Mouse (Mus musculus) NIH3T3 (cell line): Measurements from ENCODE around the gene Pcbp1.
"Not testable (repeated sequence)": the region's sequence is repeated elsewhere in the genome, so short reads cannot be mapped to it uniquely, and the experiment has no call there.

Source experiments
- DNase-seq: peaks from one replicate; pipeline ENCODE4 v3.0.0-alpha.2; 2012; ENCODE audit warnings: low read depth

The Pcbp1 gene

DNA sequence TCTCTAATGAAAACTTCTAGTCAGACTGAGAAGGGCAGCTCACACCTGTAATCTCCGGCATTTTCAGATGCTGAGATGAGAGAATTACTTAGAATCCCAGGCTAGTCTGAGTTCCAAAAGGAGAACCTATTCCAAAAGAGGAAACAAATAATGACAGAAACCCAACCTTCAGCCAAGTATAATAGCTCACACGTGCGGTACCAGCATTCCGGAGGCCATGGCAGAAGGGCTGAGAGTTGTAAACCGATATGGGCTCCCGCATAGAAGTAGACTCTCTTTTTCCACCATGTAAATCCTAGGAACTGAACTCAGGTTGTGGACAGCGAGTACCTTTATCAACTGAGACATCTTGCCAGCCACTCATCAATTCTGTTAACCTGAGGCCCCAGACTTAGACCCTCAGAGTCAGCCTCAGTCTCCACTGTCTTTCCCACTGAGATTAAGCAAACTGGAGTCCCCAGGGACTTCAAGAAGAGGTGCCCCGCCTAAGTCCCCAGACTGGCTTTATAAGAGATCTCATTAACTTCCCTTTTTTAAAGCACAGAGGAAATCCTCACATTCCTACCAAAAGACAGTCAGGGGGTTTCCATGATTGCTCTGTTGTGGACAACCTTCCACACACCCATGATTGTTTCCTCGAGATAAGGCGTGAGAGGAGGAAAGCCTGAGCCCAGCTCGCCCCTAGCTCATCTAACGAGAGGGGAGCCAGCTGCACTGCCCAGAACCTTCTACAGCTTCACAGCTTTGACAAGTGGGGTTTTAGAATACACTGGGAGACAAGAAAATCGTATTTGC is 32.5 kb downstream of the Pcbp1 start:
- DNase-seq = peak; percentile 57

DNA sequence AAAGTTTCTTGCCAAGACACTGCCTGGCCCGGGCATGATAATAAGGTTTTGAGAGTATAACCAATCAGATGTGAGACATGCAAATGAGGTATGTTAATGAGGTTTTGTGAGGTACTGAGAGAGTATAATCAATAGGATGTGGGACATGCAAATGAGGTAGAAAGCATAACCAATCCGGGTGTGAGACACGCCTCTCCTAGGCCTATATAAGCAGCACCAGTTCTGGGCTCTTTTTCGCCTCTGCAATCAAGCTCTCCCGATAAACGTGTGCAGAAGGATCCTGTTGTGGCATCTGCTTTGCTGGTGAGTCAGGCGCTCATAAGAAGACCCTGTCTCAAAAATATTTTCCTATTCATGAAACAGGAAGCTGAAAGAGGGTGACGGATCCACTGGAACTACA is 35.7 kb downstream of the Pcbp1 start:
- DNase-seq = not testable (repeated sequence)

DNA sequence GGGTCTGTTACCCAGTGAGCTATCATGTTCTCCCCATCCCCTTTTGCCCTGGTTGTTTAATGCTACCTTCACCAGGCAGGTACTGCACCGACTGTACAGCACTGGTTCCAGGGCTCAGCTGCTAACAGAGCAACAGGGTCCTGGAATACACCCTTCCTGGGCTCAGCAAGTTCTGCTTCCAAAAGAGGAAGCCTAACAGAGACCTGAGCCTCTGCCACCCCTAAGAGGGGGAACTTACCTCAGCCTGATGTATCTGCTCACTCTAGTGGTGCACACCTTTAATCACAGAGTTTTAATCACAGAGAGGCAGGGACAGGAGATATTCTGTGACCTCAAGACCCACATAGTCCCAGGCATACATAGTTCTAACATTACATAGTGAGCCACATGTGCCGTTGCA is 36.2 kb downstream of the Pcbp1 start:
- no peak for DNase-seq

DNA sequence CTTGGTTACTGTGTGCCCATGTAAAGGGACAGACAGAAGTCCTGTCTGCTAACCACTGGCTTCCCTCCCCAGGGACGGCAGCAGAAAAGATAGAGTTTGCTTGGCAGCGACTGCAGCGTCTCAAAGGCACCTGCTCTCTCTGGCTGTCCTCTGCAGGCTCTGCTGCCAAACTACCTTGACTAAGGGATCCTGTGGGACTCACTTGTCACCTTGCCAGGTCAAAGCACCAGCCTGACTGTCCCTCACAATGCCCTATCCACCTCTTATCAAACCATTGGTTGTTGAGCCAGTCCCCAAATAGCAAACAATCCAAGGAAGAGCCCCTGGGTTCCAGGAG is 38.0 kb downstream of the Pcbp1 start:
- DNase-seq = no peak

DNA sequence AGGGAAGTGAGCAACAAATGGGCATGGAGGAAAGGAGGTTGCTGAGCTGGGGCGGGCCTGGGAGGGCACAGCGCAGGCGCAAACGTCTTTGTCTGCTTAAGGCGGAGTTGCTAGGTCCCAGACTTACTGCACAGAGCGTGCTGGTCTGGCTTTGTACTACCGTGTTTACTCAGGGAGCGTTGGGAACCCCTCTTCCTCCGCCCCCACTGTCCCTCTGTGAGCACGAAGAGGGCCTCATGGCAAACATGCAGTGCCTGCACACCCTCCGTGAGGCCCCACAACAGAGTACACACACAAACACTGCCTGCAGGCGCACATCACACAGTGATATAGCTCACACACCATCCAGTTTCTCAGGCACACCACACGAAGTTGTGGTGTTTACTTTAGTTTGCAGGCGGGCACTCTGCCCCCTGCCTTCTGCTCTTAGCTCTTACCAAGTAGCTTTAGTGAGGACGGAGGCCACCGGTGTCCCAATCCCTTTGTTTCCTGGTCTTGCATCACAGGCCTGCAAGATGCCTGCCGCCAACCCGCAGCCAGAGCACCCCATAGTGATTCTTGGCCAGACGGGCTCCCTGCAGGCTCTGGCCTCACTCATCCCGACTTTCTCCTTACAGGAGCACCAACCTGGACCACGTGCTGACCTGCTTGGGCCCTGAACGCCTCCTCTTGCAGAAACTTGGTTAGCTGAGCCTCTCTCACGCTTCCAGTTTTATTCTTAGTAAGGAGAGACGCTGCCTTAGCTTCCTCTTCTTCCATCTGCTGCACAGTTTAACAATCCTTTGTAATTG is 38.6 kb downstream of the Pcbp1 start:
- DNase-seq = peak; percentile 90

DNA sequence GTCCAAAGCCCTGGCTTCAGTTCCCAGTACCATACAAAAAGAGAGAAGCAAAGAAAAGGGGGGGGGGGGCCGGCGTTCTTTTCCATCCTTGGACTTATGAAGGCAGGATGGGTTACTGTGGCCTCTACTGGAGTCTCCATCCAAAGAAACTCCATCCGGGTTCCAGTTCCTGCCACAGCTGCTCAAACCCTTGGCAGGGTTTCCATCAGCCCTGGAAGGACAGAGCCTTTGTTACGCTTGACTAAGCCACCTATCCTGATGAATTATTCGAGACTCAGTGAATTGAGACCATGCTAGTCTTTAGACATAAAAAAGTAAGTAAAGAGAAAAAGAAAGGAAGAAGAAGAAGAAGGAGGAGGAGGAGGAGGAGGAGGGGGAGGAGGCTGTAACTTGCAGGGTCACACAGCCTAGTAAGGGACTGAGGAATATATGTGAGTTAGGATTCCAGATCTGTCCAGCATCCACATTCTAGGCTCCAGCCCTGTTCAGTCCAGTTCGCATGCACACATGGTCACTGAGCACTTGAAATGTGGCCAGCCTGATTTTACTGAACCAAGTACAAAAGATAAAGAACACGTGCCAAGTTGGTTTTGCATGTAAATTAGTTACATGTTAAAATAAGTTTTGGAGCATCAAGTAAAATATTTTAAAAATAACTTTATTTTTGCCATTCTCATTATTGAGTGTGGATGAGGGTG is 40.0 kb downstream of the Pcbp1 start:
- no peak for DNase-seq

DNA sequence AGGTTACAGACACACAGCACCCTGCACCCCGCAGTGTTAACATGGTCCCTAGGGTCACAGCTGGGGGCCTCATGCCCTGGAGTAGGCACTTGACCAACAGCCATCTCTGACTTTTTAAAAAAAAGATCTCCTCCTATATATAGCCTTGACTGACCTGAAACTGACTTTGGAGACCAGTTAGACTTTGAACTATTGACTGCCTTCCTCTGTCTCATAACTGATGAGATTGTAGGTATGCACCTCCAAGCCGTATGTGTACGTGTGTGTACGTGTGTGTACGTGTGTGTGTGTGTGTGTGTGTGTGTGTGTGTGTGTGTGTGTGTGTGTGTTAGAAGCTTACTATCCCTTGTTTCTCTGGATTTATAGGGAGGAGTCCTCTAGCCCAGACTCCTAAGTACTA is 44.2 kb downstream of the Pcbp1 start:
- DNase-seq = no peak

DNA sequence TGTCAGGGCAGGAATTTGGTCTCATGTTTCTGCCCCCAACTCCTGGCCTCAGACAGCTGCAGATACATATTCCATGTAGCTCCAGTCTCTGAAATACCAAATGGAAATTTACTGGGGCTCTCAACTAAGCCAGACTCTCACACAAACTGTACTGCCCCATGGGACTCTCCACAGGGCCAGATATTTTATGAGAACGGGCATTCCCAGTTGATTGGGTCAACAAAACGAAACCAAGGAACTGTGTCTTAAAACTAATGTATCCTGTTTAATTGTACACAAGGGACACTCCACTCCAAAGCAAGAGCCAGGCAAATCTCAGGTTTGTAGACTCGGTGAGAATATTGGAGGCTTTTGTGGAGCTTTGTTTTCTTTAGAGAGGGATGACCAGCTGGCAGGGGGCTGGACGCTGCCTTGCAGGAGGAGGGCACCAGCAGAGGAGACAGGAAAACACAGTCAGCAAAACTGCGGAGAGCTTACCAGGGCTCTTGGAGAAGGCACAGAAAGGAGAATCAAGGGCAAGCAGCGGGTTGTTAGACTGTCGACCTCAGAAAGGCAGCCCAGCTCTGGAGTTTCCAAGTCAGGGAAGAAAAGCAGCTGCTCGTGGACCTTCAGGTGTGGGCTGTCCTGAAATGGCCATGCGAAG is 45.8 kb downstream of the Pcbp1 start:
- DNase-seq = peak; percentile 87

DNA sequence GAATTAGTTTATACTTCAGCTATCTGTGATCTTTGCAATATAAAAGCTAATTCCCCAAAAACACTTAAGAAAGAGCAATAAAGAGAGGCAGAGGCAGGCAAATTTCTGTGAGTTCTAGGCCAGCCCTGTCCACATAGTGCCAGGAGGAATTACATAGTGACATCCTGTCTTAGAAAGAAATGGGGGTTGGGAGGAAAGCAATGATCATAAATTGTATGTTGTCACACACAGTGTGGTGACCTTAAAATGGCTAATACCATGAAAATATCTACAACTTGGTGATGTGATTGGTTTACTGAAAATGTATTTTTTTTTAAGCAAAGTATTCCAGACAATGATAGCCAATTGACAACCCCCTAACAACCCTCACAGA is 46.3 kb downstream of the Pcbp1 start:
- DNase-seq = no peak

DNA sequence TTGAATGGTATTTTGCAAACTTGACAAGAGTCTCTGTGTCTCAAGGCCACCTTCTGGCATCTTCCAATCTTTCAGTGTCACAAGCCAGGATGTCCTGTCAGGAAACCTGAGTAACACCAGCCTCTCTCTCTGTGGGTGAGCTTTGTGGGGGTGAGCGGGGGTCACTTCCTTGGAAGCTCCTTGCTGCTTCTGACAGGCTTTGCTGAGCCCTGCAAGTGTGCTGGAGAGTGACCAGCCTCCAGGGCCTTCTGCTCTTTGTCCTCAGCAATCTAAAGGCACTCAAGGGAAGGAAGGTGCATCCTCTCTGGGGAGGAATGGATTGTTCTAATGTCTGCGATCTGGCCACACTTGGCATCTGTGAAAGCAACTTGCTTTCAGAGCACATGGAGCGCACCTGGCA is 46.8 kb downstream of the Pcbp1 start:
- no peak for DNase-seq

DNA sequence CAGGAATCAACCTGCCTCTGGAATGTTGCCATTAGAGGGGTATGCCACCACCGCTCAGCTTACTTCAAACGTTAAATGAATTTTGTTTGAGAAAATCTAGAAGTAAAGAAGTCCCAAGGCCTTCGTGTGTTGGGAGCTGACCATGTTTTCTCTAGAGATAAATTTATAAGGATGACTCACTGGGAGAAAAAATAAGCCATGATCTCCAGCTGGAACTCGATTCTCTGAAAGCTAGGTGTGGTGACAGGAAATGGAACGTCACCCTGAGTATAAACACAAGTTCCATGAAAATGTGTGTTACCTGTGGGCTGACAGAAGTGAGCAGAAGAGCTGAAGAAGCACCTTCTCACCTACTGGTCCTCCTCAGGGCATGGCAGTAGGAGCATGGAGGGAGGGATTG is 49.2 kb downstream of the Pcbp1 start:
- DNase-seq = no peak

DNA sequence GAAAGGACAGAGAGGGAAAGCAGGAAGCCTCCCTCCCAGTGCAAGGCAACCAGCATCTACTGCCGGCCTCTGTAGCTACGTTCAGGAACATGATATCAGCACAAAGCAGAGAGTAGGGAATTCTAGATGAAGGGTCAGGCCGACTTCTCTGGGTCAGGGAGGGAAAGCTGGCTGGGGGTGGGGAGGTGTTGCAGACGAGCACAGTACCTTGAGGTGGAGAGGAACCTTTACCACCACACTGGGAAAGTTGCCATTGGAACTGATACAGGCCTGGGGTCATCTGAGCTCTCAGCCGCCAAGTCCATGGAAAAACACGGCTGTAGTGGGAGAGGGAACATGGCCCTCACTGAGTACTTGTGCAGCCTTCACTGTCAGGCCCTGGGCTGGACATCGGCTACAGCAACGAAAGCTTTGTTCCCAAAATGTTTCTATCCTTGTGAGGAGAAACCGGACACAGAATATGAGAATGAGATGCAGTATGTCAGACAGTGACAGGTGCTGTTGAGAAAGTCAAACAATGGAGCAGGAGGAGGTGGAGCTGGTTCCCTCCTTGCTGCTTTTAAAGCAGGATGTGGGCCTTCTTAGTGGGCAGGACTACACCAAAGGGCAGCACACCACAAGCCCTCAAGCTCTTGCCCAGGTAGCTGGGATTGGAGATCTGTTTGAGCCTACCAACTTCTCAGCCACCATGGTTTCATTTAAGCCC is 50.5 kb downstream of the Pcbp1 start:
- DNase-seq = no peak

DNA sequence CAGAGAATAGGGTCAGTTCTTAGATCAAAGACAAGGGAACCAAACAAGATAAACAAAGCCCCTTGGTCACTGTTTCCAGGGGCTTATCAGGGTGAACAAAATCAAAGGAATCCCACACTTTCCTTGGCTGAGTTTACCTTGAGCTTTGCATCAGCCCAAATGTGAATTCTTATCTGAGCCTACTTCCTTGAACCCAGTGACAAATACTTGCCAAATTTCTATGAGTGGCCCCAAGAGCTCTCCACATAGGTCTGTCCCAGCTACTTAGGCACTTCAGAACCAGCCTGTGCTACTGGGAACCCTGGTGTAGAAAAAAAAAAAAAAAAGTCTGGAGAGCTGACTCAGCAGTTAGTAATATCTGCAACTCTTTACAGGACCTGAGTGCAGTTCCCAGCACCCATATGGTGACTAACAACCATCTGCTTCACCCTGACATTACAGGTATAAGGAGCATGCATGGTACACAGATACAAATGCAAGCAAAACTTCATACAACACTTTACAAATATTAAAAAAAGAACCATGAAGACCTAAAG is 51.4 kb downstream of the Pcbp1 start:
- DNase-seq = no peak
